Comparison of ENCODE assay signal across 13 mouse cellular contexts in the genomic region with DNA sequence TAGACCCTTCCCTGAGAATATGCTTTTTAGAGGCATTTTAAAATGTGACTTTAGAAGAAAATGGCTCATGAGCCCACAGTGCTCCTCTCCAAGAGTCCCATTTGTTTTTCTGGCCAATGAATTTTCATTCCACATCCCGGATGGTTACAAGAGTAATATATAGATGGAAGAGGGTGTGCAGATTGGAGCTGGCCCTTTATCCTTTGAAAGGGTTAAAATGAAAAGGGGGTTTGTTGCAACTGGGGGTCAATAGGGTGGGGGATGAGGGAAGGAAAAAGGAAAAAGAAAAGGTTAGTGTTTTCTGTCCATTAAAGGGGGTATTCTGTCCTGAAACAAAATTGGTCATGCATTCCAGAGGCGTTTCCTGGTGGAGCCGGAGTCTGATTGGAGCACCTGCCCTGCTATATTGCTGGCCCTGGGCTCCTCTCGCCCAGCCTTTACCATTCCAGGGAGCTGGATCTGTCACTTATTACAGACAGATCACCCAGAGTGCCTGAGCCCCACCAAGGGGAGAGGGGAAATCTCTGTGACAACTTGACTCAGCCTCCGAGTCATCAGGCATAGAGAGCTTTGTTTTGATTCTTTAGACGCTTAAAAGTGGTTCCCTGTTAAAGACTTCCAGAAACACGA.
DNase-seq lines count a peak whose midpoint lies in the region; ATAC-seq lines count a peak whose summit lies in the region.
"Had no signal": no experiment of that assay in that cellular context is flagged by ENCODE, and none has a peak within 500 bp of the region (broad histone marks: within the 10 kb centered on the region; RNA-seq: fewer than 3 reads in every experiment).

No protein-coding gene starts in this region.

- DNase-seq in kidney, adult 8-10 months, result no peak
- peak; percentile 68 for DNase-seq in mesoderm, embryonic 11.5 days (ENCODE audit: low read depth, low spot score)
- no peak for DNase-seq in gastrocnemius, adult 18-20 months (ENCODE audit: low spot score)
- DNase-seq in gastrocnemius, postnatal 25 days, result no peak
- DNase-seq in liver, embryonic 11.5 days (ENCODE audit: low spot score), result no peak
- DNase-seq: cerebellum, postnatal 36 days; gastrocnemius, postnatal 14 days; kidney, adult 9 months; thymus, postnatal 25 days had no signal

- H3K9me3 ChIP-seq in kidney, embryonic 16.5 days (ENCODE audit: low read length), result no peaks in the 10 kb centered on the region
- no peaks in the 10 kb centered on the region for H3K9me3 ChIP-seq in embryonic facial prominence, embryonic 12.5 days
- no peaks in the 10 kb centered on the region for H3K9me3 ChIP-seq in neural tube, embryonic 13.5 days
- H3K9me3 ChIP-seq in liver, embryonic 11.5 days (ENCODE audit: control insufficient read depth, low read length), result no peaks in the 10 kb centered on the region
- H3K9me3 ChIP-seq: forebrain, embryonic 13.5 days had no signal

- 21% methylated on average over 7 of the region's 7 CpGs for WGBS in kidney, embryonic 16.5 days
- WGBS in embryonic facial prominence, embryonic 12.5 days, result 8% methylated on average over 7 of the region's 7 CpGs
- WGBS in neural tube, embryonic 13.5 days, result 8% methylated on average over 7 of the region's 7 CpGs
- 70% methylated on average over 7 of the region's 7 CpGs for WGBS in liver, embryonic 11.5 days

- H3K4me3 ChIP-seq in kidney, embryonic 16.5 days (ENCODE audit: low read length), result peak overlapping the region; percentile 16; the same call in 1 of the 2 replicates
- H3K4me3 ChIP-seq in embryonic facial prominence, embryonic 12.5 days, result no peak overlapping the region
- no peak overlapping the region for H3K4me3 ChIP-seq in neural tube, embryonic 13.5 days
- H3K4me3 ChIP-seq in liver, embryonic 11.5 days (ENCODE audit: low read depth, low read length), result no peak overlapping the region
- H3K4me3 ChIP-seq: forebrain, embryonic 13.5 days had no signal

- H3K9ac ChIP-seq in kidney, embryonic 16.5 days (replicated peaks; ENCODE audit: low read length), result 0 out of 2 replicates have a peak overlapping the region, but pooled peaks have one; percentile 31
- no peak overlapping the region for H3K9ac ChIP-seq in embryonic facial prominence, embryonic 12.5 days
- H3K9ac ChIP-seq in neural tube, embryonic 13.5 days, result no peak overlapping the region
- no peak overlapping the region for H3K9ac ChIP-seq in liver, embryonic 11.5 days (ENCODE audit: low read depth, low read length)
- H3K9ac ChIP-seq: forebrain, embryonic 13.5 days had no signal

- H3K36me3 ChIP-seq in kidney, embryonic 16.5 days (ENCODE audit: insufficient read depth, low read length), result no peaks in the 10 kb centered on the region
- H3K36me3 ChIP-seq in embryonic facial prominence, embryonic 12.5 days, result no peaks in the 10 kb centered on the region
- H3K36me3 ChIP-seq in neural tube, embryonic 13.5 days, result no peaks in the 10 kb centered on the region
- H3K36me3 ChIP-seq in liver, embryonic 11.5 days (ENCODE audit: control insufficient read depth, insufficient read depth, low read length), result no peaks in the 10 kb centered on the region

- peak overlapping the region; percentile 46 for H3K4me2 ChIP-seq in kidney, embryonic 16.5 days (replicated peaks; ENCODE audit: low read depth, low read length)
- H3K4me2 ChIP-seq in embryonic facial prominence, embryonic 12.5 days (replicated peaks), result peak overlapping the region; percentile 29
- H3K4me2 ChIP-seq in neural tube, embryonic 13.5 days, result peak overlapping the region; percentile 33
- H3K4me2 ChIP-seq in liver, embryonic 11.5 days, result no peak overlapping the region
- H3K4me2 ChIP-seq: forebrain, embryonic 13.5 days had no signal

- no peak overlapping the region for H3K27ac ChIP-seq in kidney, embryonic 16.5 days (ENCODE audit: low read length)
- H3K27ac ChIP-seq in embryonic facial prominence, embryonic 12.5 days, result no peak overlapping the region
- no peak overlapping the region for H3K27ac ChIP-seq in neural tube, embryonic 13.5 days (replicated peaks)
- H3K27ac ChIP-seq in liver, embryonic 11.5 days (ENCODE audit: low read depth, low read length), result no peak overlapping the region
- H3K27ac ChIP-seq: forebrain, embryonic 13.5 days had no signal

- no peaks in the 10 kb centered on the region for H3K4me1 ChIP-seq in kidney, embryonic 16.5 days (ENCODE audit: insufficient read depth, low read length)
- no peaks in the 10 kb centered on the region; the same call in 1 of the 2 replicates for H3K4me1 ChIP-seq in embryonic facial prominence, embryonic 12.5 days
- peaks cover 13% of the 10 kb centered on the region for H3K4me1 ChIP-seq in neural tube, embryonic 13.5 days (replicated peaks)
- H3K4me1 ChIP-seq in liver, embryonic 11.5 days (replicated peaks; ENCODE audit: control insufficient read depth, insufficient read depth, low read length), result no peaks in the 10 kb centered on the region

- no peaks in the 10 kb centered on the region for H3K27me3 ChIP-seq in kidney, embryonic 16.5 days (ENCODE audit: insufficient read depth, low read length)
- no peaks in the 10 kb centered on the region for H3K27me3 ChIP-seq in embryonic facial prominence, embryonic 12.5 days
- no peaks in the 10 kb centered on the region for H3K27me3 ChIP-seq in neural tube, embryonic 13.5 days
- H3K27me3 ChIP-seq in liver, embryonic 11.5 days (replicated peaks; ENCODE audit: control insufficient read depth, insufficient read depth, low read length), result no peaks in the 10 kb centered on the region

- peak; percentile 73 for ATAC-seq in kidney, embryonic 16.5 days (ENCODE audit: low FRiP score, low TSS enrichment)
- peak; percentile 72; the same call in 1 of the 2 replicates for ATAC-seq in embryonic facial prominence, embryonic 12.5 days (ENCODE audit: insufficient number of reproducible peaks, insufficient read depth, low FRiP score, low TSS enrichment)
- ATAC-seq in neural tube, embryonic 13.5 days (ENCODE audit: low read depth), result peak; percentile 93
- no peak for ATAC-seq in liver, embryonic 11.5 days (replicated peaks; ENCODE audit: low FRiP score)
- ATAC-seq: forebrain, embryonic 13.5 days had no signal
